10 mouse cellular contexts compared by ENCODE assay signal in genomic region chrX:42557284-42557683, GRCm38 (mm10). TPM values are rescaled to one million over a fixed set of nuclear protein-coding genes. Genes with fewer than 3 reads are reported as not detected.
DNase-seq lines count a peak whose midpoint lies in the region; ATAC-seq lines count a peak whose summit lies in the region.
"Had no signal": no experiment of that assay in that cellular context is flagged by ENCODE, and none has a peak within 500 bp of the region (broad histone marks: within the 10 kb centered on the region; RNA-seq: fewer than 3 reads in every experiment).

No protein-coding gene starts in this region.

- H3K4me1 ChIP-seq in hindbrain, embryonic 14.5 days (replicated peaks; ENCODE audit: control insufficient read depth, insufficient read depth, low read length), result no peaks in the 10 kb centered on the region
- H3K4me1 ChIP-seq: neural tube, embryonic 12.5 days had no signal

- intact Hi-C loops in left cerebral cortex, postnatal 4 days (cut with DNase I), result no loop called here

- ATAC-seq in hindbrain, embryonic 14.5 days (ENCODE audit: low FRiP score), result no peak; the same call in 1 of the 2 replicates
- ATAC-seq in erythroblast, adult 5-6 weeks (replicated peaks; ENCODE audit: low FRiP score, poor library complexity, severe bottlenecking), result no peak

- H3K27me3 ChIP-seq in hindbrain, embryonic 14.5 days (ENCODE audit: control insufficient read depth, insufficient read depth, low read length), result no peaks in the 10 kb centered on the region
- H3K27me3 ChIP-seq: neural tube, embryonic 12.5 days had no signal

- H3K27ac ChIP-seq in hindbrain, embryonic 14.5 days, result no peak overlapping the region
- H3K27ac ChIP-seq: neural tube, embryonic 12.5 days had no signal

- no peaks in the 10 kb centered on the region for H3K9me3 ChIP-seq in hindbrain, embryonic 14.5 days (ENCODE audit: control insufficient read depth, low read length)
- H3K9me3 ChIP-seq: neural tube, embryonic 12.5 days had no signal

- no peak overlapping the region for H3K4me3 ChIP-seq in hindbrain, embryonic 14.5 days (replicated peaks; ENCODE audit: low read length)
- H3K4me3 ChIP-seq: neural tube, embryonic 12.5 days had no signal

- H3K36me3 ChIP-seq in hindbrain, embryonic 14.5 days (replicated peaks; ENCODE audit: control insufficient read depth, insufficient read depth), result no peaks in the 10 kb centered on the region
- H3K36me3 ChIP-seq: neural tube, embryonic 12.5 days had no signal

- peak; percentile 1 to 4 for DNase-seq in urinary bladder, adult 18-20 months (ENCODE audit: low spot score in 2 of 2)
- DNase-seq in urinary bladder, postnatal 10 days (ENCODE audit: low spot score), result no peak
- peak; percentile 20 to 35 for DNase-seq in adrenal gland, adult 18-20 months (ENCODE audit: low spot score in 2 of 2)
- peak; percentile 77 for DNase-seq in embryo, embryonic 10.5 days (ENCODE audit: low spot score)
- DNase-seq in hindbrain, embryonic 14.5 days (ENCODE audit: low spot score), result peak; percentile 69
- peak; percentile 39 for DNase-seq in left cerebral cortex, postnatal 4 days
- DNase-seq in retina, adult 2 months (ENCODE audit: low read depth, low spot score), result peak; percentile 26

- H3K9ac ChIP-seq in hindbrain, embryonic 14.5 days, result no peak overlapping the region
- H3K9ac ChIP-seq: neural tube, embryonic 12.5 days had no signal

- WGBS in hindbrain, embryonic 14.5 days, result 21% methylated on average over 7 of the region's 7 CpGs

- H3K4me2 ChIP-seq in hindbrain, embryonic 14.5 days (replicated peaks), result no peak overlapping the region
- H3K4me2 ChIP-seq: neural tube, embryonic 12.5 days had no signal

RNA-seq across cellular contexts. Expression of gene Sh2d1a, which starts 55.0 kb away (rescaled TPM):
- total RNA-seq in adrenal gland, adult 18-20 months (2021), result not detected
- polyA plus RNA-seq in hindbrain, embryonic 14.5 days (2014; fragmentation: Nextera tagmentation; extraction: Ambion mirVana), result 5.3 and 6.4 TPM in 2 replicates
- not detected for total RNA-seq in left cerebral cortex, postnatal 4 days (2021)
- not detected in 2 replicates for total RNA-seq in erythroblast, adult 5-6 weeks (2015; ENCODE audit: low replicate concordance)
- not detected in 2 replicates for total RNA-seq in erythroblast, adult 5-6 weeks (2017; ENCODE audit: low replicate concordance)
- total RNA-seq: gastrocnemius, postnatal 4 days had no signal
